Mouse (Mus musculus): Measurements from ENCODE around the gene Sepsecs.

DNA sequence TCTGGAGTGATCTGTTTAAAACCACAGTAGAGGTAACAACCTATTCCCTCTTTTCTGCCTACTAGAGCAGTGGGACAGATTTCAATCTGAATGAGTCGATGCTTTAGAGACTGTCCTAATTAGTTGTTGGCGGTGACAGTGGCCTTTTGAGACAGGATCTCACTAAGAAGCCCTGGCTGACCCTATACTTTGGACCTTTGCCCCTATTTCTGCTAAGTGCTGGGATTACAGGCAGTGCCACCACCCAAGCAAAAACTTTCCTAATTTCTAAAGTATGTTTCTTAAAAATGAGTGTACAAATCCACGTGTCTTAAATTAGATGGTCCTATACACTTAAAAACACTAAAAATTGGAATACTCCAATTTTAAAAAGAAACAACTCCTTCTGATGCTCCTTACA lies 2.7 kb downstream of the Sepsecs start:
- no peak for TF ChIP-seq CTCF (IDR thresholded peaks at IDR 0.05)
- no peak for TF ChIP-seq EP300 (IDR thresholded peaks at IDR 0.05)
